Mouse (Mus musculus): ENCODE measurements around the gene Slc26a10. TPM values are rescaled to one million over a fixed set of nuclear protein-coding genes. Genes with fewer than 3 reads are reported as not detected.

Slc26a10 gene
- polyA plus RNA-seq (2012; rRNA removed), result 2.4 and 2.8 TPM in 2 replicates

GRCm38 (mm10) chr10:127179871-127180694, at the start of gene Slc26a10:
Gene Slc26a10 (minus strand): TSS chr10:127180645.

GRCm38 (mm10) chr10:127211414-127211854, 31.0 kb upstream of the Slc26a10 start, which contains the start of gene Pip4k2c:
Gene Pip4k2c (minus strand): TSS chr10:127211585.

GRCm38 (mm10) chr10:127195328-127196129, 15.1 kb upstream of the Slc26a10 start, which contains the start of gene Dtx3:
Gene Dtx3 (minus strand): TSS chr10:127195728.

GRCm38 (mm10) chr10:127189651-127190381, 9.4 kb upstream of the Slc26a10 start, which contains the start of gene Arhgef25:
Gene Arhgef25 (minus strand): TSS chr10:127190083.

GRCm38 (mm10) chr10:127164631-127165353, 15.7 kb downstream of the Slc26a10 start, which contains the start of gene B4galnt1:
Gene B4galnt1 (plus strand): TSS chr10:127165225.

Other genes with a start within 250 kb of the Slc26a10 start
- gene Ctdsp2, start 201.9 kb downstream of the Slc26a10 start, polyA plus RNA-seq (2012; rRNA removed), result 82.1 and 96.5 TPM in 2 replicates
- 0.82 and 3.4 TPM in 2 replicates for gene Avil, start 179.9 kb downstream of the Slc26a10 start, polyA plus RNA-seq (2012; rRNA removed)
- 42.7 and 47.9 TPM in 2 replicates for gene Tsfm, start 149.8 kb downstream of the Slc26a10 start, polyA plus RNA-seq (2012; rRNA removed)
- gene Mettl1, start 139.2 kb downstream of the Slc26a10 start, polyA plus RNA-seq (2012; rRNA removed), result 19.7 and 24.9 TPM in 2 replicates
- gene Eef1akmt3, start 139.1 kb downstream of the Slc26a10 start, polyA plus RNA-seq (2012; rRNA removed), result 0.32 and 0.84 TPM in 2 replicates
- 0.63 and 0.72 TPM in 2 replicates for gene Cyp27b1, start 132.4 kb downstream of the Slc26a10 start, polyA plus RNA-seq (2012; rRNA removed)
- gene March9, start 120.5 kb downstream of the Slc26a10 start, polyA plus RNA-seq (2012; rRNA removed), result 36.2 and 37.4 TPM in 2 replicates
- gene Cdk4, start 117.1 kb downstream of the Slc26a10 start, polyA plus RNA-seq (2012; rRNA removed), result 1,086 and 1,352 TPM in 2 replicates
- 91.2 and 94.6 TPM in 2 replicates for gene Tspan31, start 110.4 kb downstream of the Slc26a10 start, polyA plus RNA-seq (2012; rRNA removed)
- 89.1 and 97.8 TPM in 2 replicates for gene Agap2, start 105.4 kb downstream of the Slc26a10 start, polyA plus RNA-seq (2012; rRNA removed)
- gene Os9, start 59.5 kb downstream of the Slc26a10 start, polyA plus RNA-seq (2012; rRNA removed), result 94.0 and 95.8 TPM in 2 replicates
- gene B4galnt1, start 15.4 kb downstream of the Slc26a10 start, polyA plus RNA-seq (2012; rRNA removed), result 41.1 and 50.7 TPM in 2 replicates
- 106 and 125 TPM in 2 replicates for gene Arhgef25, start 9.4 kb upstream of the Slc26a10 start, polyA plus RNA-seq (2012; rRNA removed)
- 465 and 469 TPM in 2 replicates for gene Dtx3, start 15.1 kb upstream of the Slc26a10 start, polyA plus RNA-seq (2012; rRNA removed)
- gene Pip4k2c, start 30.9 kb upstream of the Slc26a10 start, polyA plus RNA-seq (2012; rRNA removed), result 23.0 and 24.3 TPM in 2 replicates
- gene Kif5a, start 82.7 kb upstream of the Slc26a10 start, polyA plus RNA-seq (2012; rRNA removed), result 115 and 116 TPM in 2 replicates
- gene Dctn2, start 85.7 kb upstream of the Slc26a10 start, polyA plus RNA-seq (2012; rRNA removed), result 328 and 341 TPM in 2 replicates
- 49.6 and 66.7 TPM in 2 replicates for gene Mbd6, start 108.4 kb upstream of the Slc26a10 start, polyA plus RNA-seq (2012; rRNA removed)
- gene Mars, start 131.1 kb upstream of the Slc26a10 start, polyA plus RNA-seq (2012; rRNA removed), result 89.7 and 94.2 TPM in 2 replicates
- gene Arhgap9, start 141.3 kb upstream of the Slc26a10 start, polyA plus RNA-seq (2012; rRNA removed), result 1.2 and 1.3 TPM in 2 replicates
- 9.4 and 26.2 TPM in 2 replicates for gene Gli1, start 161.3 kb upstream of the Slc26a10 start, polyA plus RNA-seq (2012; rRNA removed)
- not detected in 2 replicates for gene Inhbe, start 173.8 kb upstream of the Slc26a10 start, polyA plus RNA-seq (2012; rRNA removed)
- gene Inhbc, start 189.8 kb upstream of the Slc26a10 start, polyA plus RNA-seq (2012; rRNA removed), result not detected in 2 replicates
- 62.5 and 71.6 TPM in 2 replicates for gene R3hdm2, start 199.7 kb upstream of the Slc26a10 start, polyA plus RNA-seq (2012; rRNA removed)